Mouse (Mus musculus): ENCODE results near the gene Ptprg. TPM values are rescaled to one million over a fixed set of nuclear protein-coding genes. Genes with fewer than 3 reads are reported as not detected.

The Ptprg gene
- total and polyA plus RNA-seq, 3 experiments = not detected

DNA sequence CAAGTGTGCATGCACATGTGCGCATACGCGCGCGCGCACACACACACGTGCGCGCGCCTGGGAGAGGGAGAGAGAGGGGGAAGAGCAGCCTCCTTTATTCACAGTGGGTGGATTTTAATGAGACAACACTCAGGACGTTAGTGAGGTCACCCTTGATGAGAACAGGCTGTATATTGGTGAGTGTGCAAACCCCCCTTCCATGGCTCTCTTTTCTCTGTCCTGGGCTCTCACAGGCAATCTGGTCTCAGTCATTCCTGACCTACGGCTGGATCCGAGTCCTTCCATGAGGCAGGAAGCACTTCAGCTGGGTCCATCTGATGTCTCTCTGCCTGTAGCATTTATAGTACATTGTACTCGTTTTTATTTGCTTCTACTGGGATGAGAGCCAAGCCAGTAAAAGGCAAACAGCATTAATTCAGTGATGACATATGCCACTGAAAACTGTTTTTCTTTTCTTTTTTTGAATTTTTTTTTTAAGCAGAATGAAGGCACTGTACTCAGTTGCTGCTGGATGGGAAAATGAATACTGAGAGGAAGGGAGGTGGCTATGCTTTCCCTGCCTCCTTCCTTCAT is 608.5 kb downstream of the Ptprg start:
- TF ChIP-seq ZMIZ1 (IDR thresholded peaks at IDR 0.05; ENCODE audit: low read depth, low read length) (no peak), USF2 (IDR thresholded peaks at IDR 0.05; ENCODE audit: borderline replicate concordance in 1 of 2, insufficient read depth in 1 of 2, low read depth in 1 of 2, low read length in 2 of 2) (no peak), ZNF384 (IDR thresholded peaks at IDR 0.05; ENCODE audit: low read depth, low read length) (no peak)
- H3K27me3 ChIP-seq (ENCODE audit: control insufficient read depth in 1 of 2, insufficient read depth in 2 of 2, low read length in 2 of 2) = no peaks in the 10 kb centered on the region
- H3K4me3 ChIP-seq (ENCODE audit: control insufficient read depth in 1 of 2, insufficient read depth in 1 of 2, low read depth in 2 of 2, low read length in 2 of 2) = no peak overlapping the region
- H3K9ac ChIP-seq (ENCODE audit: control insufficient read depth, low read depth, low read length, poor library complexity, severe bottlenecking) = no peak overlapping the region
- H3K27ac ChIP-seq (ENCODE audit: control insufficient read depth, low read depth, low read length) = no peak overlapping the region
- no peaks in the 10 kb centered on the region for H3K4me1 ChIP-seq (ENCODE audit: control insufficient read depth in 1 of 2, insufficient read depth in 2 of 2, low read length in 2 of 2)
- no peaks in the 10 kb centered on the region for H3K79me2 ChIP-seq (ENCODE audit: control insufficient read depth, insufficient read depth, low read length, poor library complexity)
- H3K36me3 ChIP-seq (ENCODE audit: control insufficient read depth in 1 of 2, insufficient read depth in 2 of 2, low read length in 2 of 2) = no peaks in the 10 kb centered on the region
- H3K9me3 ChIP-seq (replicated peaks; ENCODE audit: insufficient read depth, low read length) = no peaks in the 10 kb centered on the region
- no peak for DNase-seq (ENCODE audit: low read depth, low spot score)

DNA sequence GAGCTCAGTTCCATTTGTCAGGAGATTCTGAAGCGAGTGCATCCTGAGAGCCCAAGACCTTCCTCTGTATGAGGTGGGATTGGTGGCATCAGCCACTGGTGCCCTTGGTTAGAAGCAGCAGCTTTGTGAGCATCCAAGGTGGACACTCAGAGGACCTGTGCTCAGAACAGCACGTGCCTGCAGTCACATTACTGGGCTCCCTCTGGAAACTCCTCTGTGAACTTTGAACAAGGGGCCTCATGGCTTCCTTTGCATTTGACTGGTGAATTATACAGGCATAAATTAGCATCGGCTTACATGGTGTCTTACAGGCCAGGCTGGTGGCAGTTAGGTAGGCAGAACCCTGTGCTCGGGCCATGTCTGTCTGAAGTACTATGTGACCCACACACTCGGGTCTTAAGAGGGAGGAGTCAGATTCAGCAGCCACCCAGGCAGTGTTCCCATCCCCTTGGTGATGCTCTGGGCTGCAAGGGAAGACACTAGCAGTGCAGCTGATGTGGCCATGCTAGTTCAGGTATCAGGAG is 609.1 kb downstream of the Ptprg start:
- no peak for TF ChIP-seq USF1 (IDR thresholded peaks at IDR 0.05; ENCODE audit: low read depth, low read length)
- TF ChIP-seq HCFC1 (IDR thresholded peaks at IDR 0.05; ENCODE audit: low read depth, low read length) = no peak
- no peak for TF ChIP-seq ELF1 (IDR thresholded peaks at IDR 0.05; ENCODE audit: low read depth, low read length)
- no peak for TF ChIP-seq MYB (IDR thresholded peaks at IDR 0.05; ENCODE audit: low read depth, low read length)
- no peak for TF ChIP-seq POLR2A (IDR thresholded peaks at IDR 0.05; ENCODE audit: control insufficient read depth in 1 of 2, insufficient read depth in 1 of 2, low read depth in 1 of 2, low read length in 2 of 2, poor library complexity in 1 of 2)
- TF ChIP-seq CHD1 (IDR thresholded peaks at IDR 0.05; ENCODE audit: low read depth, low read length) = no peak
- no peak for TF ChIP-seq RAD21 (IDR thresholded peaks at IDR 0.05; ENCODE audit: low read depth, low read length)
- TF ChIP-seq MXI1 (IDR thresholded peaks at IDR 0.05; ENCODE audit: low read depth, low read length) = no peak
- no peak for TF ChIP-seq ZKSCAN1 (IDR thresholded peaks at IDR 0.05; ENCODE audit: low read depth, low read length)
- TF ChIP-seq SIN3A (IDR thresholded peaks at IDR 0.05; ENCODE audit: low read length) = no peak
- TF ChIP-seq ZMIZ1 (IDR thresholded peaks at IDR 0.05; ENCODE audit: low read depth, low read length) = no peak
- TF ChIP-seq MAX (IDR thresholded peaks at IDR 0.05; ENCODE audit: low read length) = no peak
- TF ChIP-seq KAT2A (conservative IDR thresholded peaks at IDR 0.05; ENCODE audit: low read depth, low read length) = no peak
- no peak for TF ChIP-seq GABPA (IDR thresholded peaks at IDR 0.05; ENCODE audit: low read depth, low read length)
- no peak for TF ChIP-seq MAZ (IDR thresholded peaks at IDR 0.05; ENCODE audit: low read depth, low read length)
- TF ChIP-seq E2F4 (IDR thresholded peaks at IDR 0.05; ENCODE audit: borderline replicate concordance, low read depth, low read length) = no peak
- no peak for TF ChIP-seq TCF12 (IDR thresholded peaks at IDR 0.05; ENCODE audit: low read depth, low read length)
- no peak for TF ChIP-seq SMC3 (IDR thresholded peaks at IDR 0.05; ENCODE audit: low read depth, low read length)
- Histone ChIP-seq H3K4me1 (ENCODE audit: control insufficient read depth in 1 of 2, insufficient read depth in 2 of 2, low read length in 2 of 2) (no peaks in the 10 kb centered on the region), H3K9ac (ENCODE audit: control insufficient read depth, low read depth, low read length, poor library complexity, severe bottlenecking) (no peak overlapping the region), H3K79me2 (ENCODE audit: control insufficient read depth, insufficient read depth, low read length, poor library complexity) (no peaks in the 10 kb centered on the region), H3K9me3 (replicated peaks; ENCODE audit: insufficient read depth, low read length) (no peaks in the 10 kb centered on the region), H3K27ac (ENCODE audit: control insufficient read depth, low read depth, low read length) (no peak overlapping the region), H3K36me3 (ENCODE audit: control insufficient read depth in 1 of 2, insufficient read depth in 2 of 2, low read length in 2 of 2) (no peaks in the 10 kb centered on the region), H3K27me3 (ENCODE audit: control insufficient read depth in 1 of 2, insufficient read depth in 2 of 2, low read length in 2 of 2) (no peaks in the 10 kb centered on the region), H3K4me3 (ENCODE audit: control insufficient read depth in 1 of 2, insufficient read depth in 1 of 2, low read depth in 2 of 2, low read length in 2 of 2) (no peak overlapping the region)
- no peak for DNase-seq (ENCODE audit: low read depth, low spot score)
